Mouse (Mus musculus): Measurements from ENCODE around the gene Sulf2. TPM values are rescaled to one million over a fixed set of nuclear protein-coding genes. Genes with fewer than 3 reads are reported as not detected.
"Not testable (repeated sequence)": the region's sequence is repeated elsewhere in the genome, so short reads cannot be mapped to it uniquely, and the experiment has no call there.

Gene Sulf2
- 100 to 1,000 TPM in 1 of 2 experiments, 10 to 100 TPM in 1; 93.2 to 114 TPM for total RNA-seq (2021)
- long read RNA-seq, experiment 1, full-length matches to known transcripts, result 50 of 81 reads
- long read RNA-seq, experiment 1, partial matches to known transcripts, result 14 of 81 reads
- long read RNA-seq, experiment 1, other reads (novel, unspliced or antisense), result 17 of 81 reads
- long read RNA-seq, experiment 2, full-length matches to known transcripts, result 79 of 104 reads
- long read RNA-seq, experiment 2, partial matches to known transcripts, result 12 of 104 reads
- long read RNA-seq, experiment 2, other reads (novel, unspliced or antisense), result 13 of 104 reads

GRCm38 (mm10) chr2:166155454-166155815, at the start of gene Sulf2:
Gene Sulf2, minus strand, starts transcription at chr2:166155663.
- TF ChIP-seq CTCF (conservative IDR thresholded peaks at IDR 0.05), result peak; percentile 87
- H3K4me3 ChIP-seq, result peak within 1 kb of the TSS; percentile 69
- H3K27ac ChIP-seq, result peak within 1 kb of the TSS; percentile 85
- DNase-seq (ENCODE audit: low spot score in 2 of 2), result peak; percentile 70 to 74

GRCm38 (mm10) chr2:166204174-166204573, 48.7 kb upstream of the Sulf2 start:
- Histone ChIP-seq H3K27ac (no peak overlapping the region), H3K4me3 (no peak overlapping the region)
- TF ChIP-seq CTCF (conservative IDR thresholded peaks at IDR 0.05), result no peak
- no peak for DNase-seq (ENCODE audit: low spot score in 2 of 2)

GRCm38 (mm10) chr2:166203647-166204046, 48.2 kb upstream of the Sulf2 start:
- Histone ChIP-seq H3K4me3 (no peak overlapping the region), H3K27ac (no peak overlapping the region)
- TF ChIP-seq CTCF (conservative IDR thresholded peaks at IDR 0.05), result no peak
- no peak for DNase-seq (ENCODE audit: low spot score in 2 of 2)

- DNase-seq (ENCODE audit: low spot score in 2 of 2), result no peak
- no peak overlapping the region for H3K4me3 ChIP-seq
- no peak overlapping the region for H3K27ac ChIP-seq
- TF ChIP-seq CTCF (conservative IDR thresholded peaks at IDR 0.05), result no peak
These were observed 42.5 kb upstream of the Sulf2 start for GRCm38 (mm10) chr2:166197964-166198363.

GRCm38 (mm10) chr2:166197064-166197463, 41.6 kb upstream of the Sulf2 start:
- no peak for DNase-seq (ENCODE audit: low spot score in 2 of 2)

GRCm38 (mm10) chr2:166196080-166196786, 40.8 kb upstream of the Sulf2 start:
- H3K27ac ChIP-seq, result no peak overlapping the region
- no peak for DNase-seq (ENCODE audit: low spot score in 2 of 2)
- no peak overlapping the region for H3K4me3 ChIP-seq
- TF ChIP-seq CTCF (conservative IDR thresholded peaks at IDR 0.05), result no peak

More at GRCm38 (mm10) chr2:166197064-166197463, 41.6 kb upstream of the Sulf2 start:
- no peak for TF ChIP-seq CTCF (conservative IDR thresholded peaks at IDR 0.05)
- Histone ChIP-seq H3K27ac (no peak overlapping the region), H3K4me3 (no peak overlapping the region)

GRCm38 (mm10) chr2:166195041-166195440, 39.6 kb upstream of the Sulf2 start:
- H3K27ac ChIP-seq, result no peak overlapping the region
- no peak for TF ChIP-seq CTCF (conservative IDR thresholded peaks at IDR 0.05)
- no peak overlapping the region for H3K4me3 ChIP-seq
- DNase-seq (ENCODE audit: low spot score in 2 of 2), result no peak

GRCm38 (mm10) chr2:166194112-166194758, 38.8 kb upstream of the Sulf2 start:
- TF ChIP-seq CTCF (conservative IDR thresholded peaks at IDR 0.05), result no peak
- Histone ChIP-seq H3K27ac (no peak overlapping the region), H3K4me3 (no peak overlapping the region)
- no peak for DNase-seq (ENCODE audit: low spot score in 2 of 2)

- Histone ChIP-seq H3K4me3 (no peak overlapping the region), H3K27ac (no peak overlapping the region)
- DNase-seq (ENCODE audit: low spot score in 2 of 2), result no peak
- TF ChIP-seq CTCF (conservative IDR thresholded peaks at IDR 0.05), result peak; percentile 27
These were observed 38.0 kb upstream of the Sulf2 start for GRCm38 (mm10) chr2:166193509-166193908.

GRCm38 (mm10) chr2:166190816-166191215, 35.4 kb upstream of the Sulf2 start:
- no peak for TF ChIP-seq CTCF (conservative IDR thresholded peaks at IDR 0.05)
- H3K27ac ChIP-seq, result no peak overlapping the region
- H3K4me3 ChIP-seq, result no peak overlapping the region
- DNase-seq (ENCODE audit: low spot score in 2 of 2), result no peak

- Histone ChIP-seq H3K27ac (no peak overlapping the region), H3K4me3 (no peak overlapping the region)
- TF ChIP-seq CTCF (conservative IDR thresholded peaks at IDR 0.05), result no peak
- no peak for DNase-seq (ENCODE audit: low spot score in 2 of 2)
These were observed 33.7 kb upstream of the Sulf2 start for GRCm38 (mm10) chr2:166189191-166189590.

- not testable (repeated sequence) for H3K4me3 ChIP-seq
These were observed 32.5 kb upstream of the Sulf2 start for GRCm38 (mm10) chr2:166187874-166188453.

GRCm38 (mm10) chr2:166187319-166187718, 31.9 kb upstream of the Sulf2 start:
- not testable (repeated sequence) for H3K4me3 ChIP-seq; H3K27ac ChIP-seq; DNase-seq (ENCODE audit: low spot score in 2 of 2)

More at GRCm38 (mm10) chr2:166187874-166188453, 32.5 kb upstream of the Sulf2 start:
- not testable (repeated sequence) for H3K27ac ChIP-seq
- DNase-seq (ENCODE audit: low spot score in 2 of 2), result peak in 1 of 2 experiments; percentile 23

Measured in layer of hippocampus, adult 2 months (tissue).